Mouse (Mus musculus) hindbrain, embryonic 14.5 days (tissue): ENCODE results near the gene Aym1. TPM values are rescaled to one million over a fixed set of nuclear protein-coding genes. Genes with fewer than 3 reads are reported as not detected.
A peak's percentile ranks its signal among the peaks of the same experiment; 100 is the strongest.

Experiments used
- ATAC-seq: fragments of 200-750 bp; cut with Nextera tagmentation; 2 replicates; pipeline ENCODE4 v1.8.0; 2017; ENCODE audit warnings: moderate number of reproducible peaks, mild to moderate bottlenecking, moderate TSS enrichment, moderate library complexity; ENCODE audit not compliant: low FRiP score
- DNase-seq: peaks from one replicate; pipeline ENCODE4 v3.0.0-alpha.2; 2015; ENCODE audit warnings: low spot score
- H3K27ac ChIP-seq: fragments of 300-500 bp; sonication (generic); 2 replicates; pipeline ENCODE4 v1.5.1; 2014; ENCODE audit warnings: mild to moderate bottlenecking, moderate library complexity
- H3K27me3 ChIP-seq: fragments of 300-500 bp; sonication (generic); 2 replicates; pipeline ENCODE4 v1.6.1; 2014; ENCODE audit warnings: mild to moderate bottlenecking, low read length, mixed read lengths; ENCODE audit not compliant: control insufficient read depth, insufficient read depth
- H3K36me3 ChIP-seq: fragments of 300-500 bp; sonication (generic); replicated peaks from 2 replicates; pipeline ENCODE4 v1.6.1; 2014; ENCODE audit not compliant: control insufficient read depth, insufficient read depth
- H3K4me1 ChIP-seq: fragments of 300-500 bp; sonication (generic); replicated peaks from 2 replicates; pipeline ENCODE4 v1.6.1; 2014; ENCODE audit warnings: antibody characterized with exemption, low read length, mixed read lengths; ENCODE audit not compliant: control insufficient read depth, insufficient read depth
- H3K4me2 ChIP-seq: fragments of 300-500 bp; sonication (generic); replicated peaks from 2 replicates; pipeline ENCODE4 v1.6.1; 2014; ENCODE audit warnings: mild to moderate bottlenecking, moderate library complexity
- H3K4me3 ChIP-seq: fragments of 300-500 bp; sonication (generic); replicated peaks from 2 replicates; pipeline ENCODE4 v1.5.1; 2014; ENCODE audit warnings: mild to moderate bottlenecking, low read length
- H3K9ac ChIP-seq: fragments of 300-500 bp; sonication (generic); 2 replicates; pipeline ENCODE4 v1.6.1; 2014
- H3K9me3 ChIP-seq: fragments of 300-500 bp; sonication (generic); 2 replicates; pipeline ENCODE4 v1.6.1; 2016; ENCODE audit warnings: low read length; ENCODE audit not compliant: control insufficient read depth
- WGBS: fragments of 180-500 bp; shearing (Covaris S2); extraction: QIAGEN DNeasy Blood & Tissue Kit; methylation state at CpG from one replicate; pipeline ENCODE4 v1.1.7; 2014; 5-methylcytosine and 5-hydroxymethylcytosine counted together
- polyA plus RNA-seq: library from polyadenylated mRNA; unstranded; fragments of >200 nt; fragmentation: Nextera tagmentation; extraction: Ambion mirVana; gene quantifications from 2 replicates; pipeline ENCODE4 v1.2.1, GENCODE M21; 2014

Aym1 gene
- not detected in 2 replicates for polyA plus RNA-seq

GRCm38 (mm10) chr5:113357186-113357585 lies at the start of gene Aym1:
TSS of gene Aym1 (plus strand) at chr5:113357294.
- DNase-seq: no peak
- Histone ChIP-seq H3K27ac (no peak within 1 kb of the TSS), H3K9me3 (no peaks in the 10 kb centered on the region), H3K27me3 (peaks cover 17% of the 10 kb centered on the region; the same call in 1 of the 2 replicates), H3K4me2 (no peak within 1 kb of the TSS), H3K36me3 (no peaks in the 10 kb centered on the region), H3K4me3 (no peak within 1 kb of the TSS), H3K9ac (no peak within 1 kb of the TSS), H3K4me1 (peaks cover 19% of the 10 kb centered on the region; the same call in 1 of the 2 replicates)
- 22% methylated on average over 4 of the region's 6 CpGs for WGBS
- no peak; the same call in 1 of the 2 replicates for ATAC-seq

- H3K36me3 ChIP-seq: no peaks in the 10 kb centered on the region
- H3K27ac ChIP-seq: peak overlapping the region; percentile 53; the same call in 1 of the 2 replicates
- peaks cover 45% of the 10 kb centered on the region for H3K4me1 ChIP-seq
- WGBS: 55% methylated on average over 22 of the region's 22 CpGs
- no peaks in the 10 kb centered on the region for H3K9me3 ChIP-seq
- no peak for ATAC-seq
- H3K4me2 ChIP-seq: peak overlapping the region; percentile 84
- peak overlapping the region; percentile 90 for H3K9ac ChIP-seq
- no peak for DNase-seq
- peak overlapping the region; percentile 67 for H3K4me3 ChIP-seq
- no peaks in the 10 kb centered on the region for H3K27me3 ChIP-seq
These were observed 47.4 kb upstream of the Aym1 start for GRCm38 (mm10) chr5:113309491-113310376.

GRCm38 (mm10) chr5:113310377-113311003 lies 46.6 kb upstream of the Aym1 start, which contains the start of gene Sgsm1:
TSS of gene Sgsm1 (minus strand) at chr5:113310786.
- peak; percentile 79 for ATAC-seq
- peak within 1 kb of the TSS; percentile 53; the same call in 1 of the 2 replicates for H3K27ac ChIP-seq
- peak within 1 kb of the TSS; percentile 67 for H3K4me3 ChIP-seq
- no peaks in the 10 kb centered on the region for H3K36me3 ChIP-seq
- H3K9ac ChIP-seq: peak within 1 kb of the TSS; percentile 90
- H3K9me3 ChIP-seq: no peaks in the 10 kb centered on the region
- 1% methylated on average over 53 of the region's 53 CpGs for WGBS
- peak; percentile 85 for DNase-seq
- peaks cover 45% of the 10 kb centered on the region for H3K4me1 ChIP-seq
- H3K4me2 ChIP-seq: peak within 1 kb of the TSS; percentile 84
- no peaks in the 10 kb centered on the region for H3K27me3 ChIP-seq

GRCm38 (mm10) chr5:113313998-113314397 lies 43.1 kb upstream of the Aym1 start:
- Histone ChIP-seq H3K4me1 (peaks cover 13% of the 10 kb centered on the region), H3K4me3 (peak overlapping the region; percentile 9; the same call in 1 of the 2 replicates), H3K36me3 (no peaks in the 10 kb centered on the region), H3K27me3 (no peaks in the 10 kb centered on the region), H3K9me3 (no peaks in the 10 kb centered on the region), H3K27ac (no peak overlapping the region), H3K9ac (peak overlapping the region; percentile 36; the same call in 1 of the 2 replicates), H3K4me2 (peak overlapping the region; percentile 44)
- ATAC-seq: peak; percentile 59; the same call in 1 of the 2 replicates
- peak; percentile 90 for DNase-seq
- under 1% methylated on average over 24 of the region's 24 CpGs for WGBS

GRCm38 (mm10) chr5:113323784-113324638 lies 33.1 kb upstream of the Aym1 start:
- H3K9me3 ChIP-seq: peaks cover 10% of the 10 kb centered on the region; the same call in 1 of the 2 replicates
- no peak for DNase-seq
- peak overlapping the region; percentile 47 for H3K9ac ChIP-seq
- no peak overlapping the region for H3K27ac ChIP-seq
- peak overlapping the region; percentile 54 for H3K4me2 ChIP-seq
- H3K36me3 ChIP-seq: no peaks in the 10 kb centered on the region
- peaks cover 22% of the 10 kb centered on the region for H3K27me3 ChIP-seq
- no peak; the same call in 1 of the 2 replicates for ATAC-seq
- WGBS: 4% methylated on average over 38 of the region's 38 CpGs
- H3K4me1 ChIP-seq: 0 out of 2 replicates have a peak, but pooled peaks cover 7% of the 10 kb centered on the region
- H3K4me3 ChIP-seq: peak overlapping the region; percentile 25

- Histone ChIP-seq H3K27ac (no peak overlapping the region), H3K4me2 (no peak overlapping the region), H3K27me3 (peaks cover 31% of the 10 kb centered on the region), H3K9ac (no peak overlapping the region), H3K9me3 (peaks cover 10% of the 10 kb centered on the region; the same call in 1 of the 2 replicates), H3K4me1 (peaks cover under 1% of the 10 kb centered on the region; the same call in 1 of the 2 replicates), H3K4me3 (no peak overlapping the region), H3K36me3 (no peaks in the 10 kb centered on the region)
- 96% methylated on average over 8 of the region's 8 CpGs for WGBS
- DNase-seq (no peak), ATAC-seq (no peak)
These were observed 27.6 kb upstream of the Aym1 start for GRCm38 (mm10) chr5:113329463-113329862.

- DNase-seq (no peak), ATAC-seq (no peak)
- H3K4me3 ChIP-seq: no peak overlapping the region
- H3K27me3 ChIP-seq: peaks cover 31% of the 10 kb centered on the region
- peaks cover 10% of the 10 kb centered on the region; the same call in 1 of the 2 replicates for H3K9me3 ChIP-seq
- H3K36me3 ChIP-seq: no peaks in the 10 kb centered on the region
- peaks cover 5% of the 10 kb centered on the region; the same call in 1 of the 2 replicates for H3K4me1 ChIP-seq
- no peak overlapping the region for H3K4me2 ChIP-seq
- 82% methylated on average over 3 of the region's 3 CpGs for WGBS
- no peak overlapping the region for H3K27ac ChIP-seq
- no peak overlapping the region for H3K9ac ChIP-seq
These were observed 26.9 kb upstream of the Aym1 start for GRCm38 (mm10) chr5:113330202-113330601.

GRCm38 (mm10) chr5:113332239-113332638 lies 24.9 kb upstream of the Aym1 start:
- Histone ChIP-seq H3K27ac (no peak overlapping the region), H3K36me3 (no peaks in the 10 kb centered on the region), H3K4me2 (no peak overlapping the region), H3K9ac (no peak overlapping the region), H3K4me1 (peaks cover 13% of the 10 kb centered on the region), H3K4me3 (no peak overlapping the region), H3K9me3 (peaks cover 10% of the 10 kb centered on the region; the same call in 1 of the 2 replicates), H3K27me3 (peaks cover 48% of the 10 kb centered on the region)
- ATAC-seq: no peak
- no peak for DNase-seq
- 38% methylated on average over 12 of the region's 12 CpGs for WGBS
